Mouse (Mus musculus) CH12.LX (cell line): ENCODE measurements around the gene Gcnt2.

Source experiments
- CHD1 ChIP-seq: IDR thresholded peaks from 2 replicates; pipeline ENCODE4 v1.6.1; 2012; ENCODE audit warnings: low read depth, low read length, improper control_type of control experiment, inconsistent platforms
- EP300 ChIP-seq: IDR thresholded peaks from 2 replicates; pipeline ENCODE4 v1.6.1; 2011; ENCODE audit warnings: low read length, improper control_type of control experiment
- USF1 ChIP-seq: IDR thresholded peaks from 2 replicates; pipeline ENCODE4 v1.6.1; 2014; ENCODE audit warnings: low read depth, mild to moderate bottlenecking, inconsistent platforms, low read length, improper control_type of control experiment
- ZC3H11A ChIP-seq: IDR thresholded peaks from 2 replicates; pipeline ENCODE4 v1.6.1; 2012; ENCODE audit warnings: low read depth, mild to moderate bottlenecking, inconsistent platforms, low read length, improper control_type of control experiment

DNA sequence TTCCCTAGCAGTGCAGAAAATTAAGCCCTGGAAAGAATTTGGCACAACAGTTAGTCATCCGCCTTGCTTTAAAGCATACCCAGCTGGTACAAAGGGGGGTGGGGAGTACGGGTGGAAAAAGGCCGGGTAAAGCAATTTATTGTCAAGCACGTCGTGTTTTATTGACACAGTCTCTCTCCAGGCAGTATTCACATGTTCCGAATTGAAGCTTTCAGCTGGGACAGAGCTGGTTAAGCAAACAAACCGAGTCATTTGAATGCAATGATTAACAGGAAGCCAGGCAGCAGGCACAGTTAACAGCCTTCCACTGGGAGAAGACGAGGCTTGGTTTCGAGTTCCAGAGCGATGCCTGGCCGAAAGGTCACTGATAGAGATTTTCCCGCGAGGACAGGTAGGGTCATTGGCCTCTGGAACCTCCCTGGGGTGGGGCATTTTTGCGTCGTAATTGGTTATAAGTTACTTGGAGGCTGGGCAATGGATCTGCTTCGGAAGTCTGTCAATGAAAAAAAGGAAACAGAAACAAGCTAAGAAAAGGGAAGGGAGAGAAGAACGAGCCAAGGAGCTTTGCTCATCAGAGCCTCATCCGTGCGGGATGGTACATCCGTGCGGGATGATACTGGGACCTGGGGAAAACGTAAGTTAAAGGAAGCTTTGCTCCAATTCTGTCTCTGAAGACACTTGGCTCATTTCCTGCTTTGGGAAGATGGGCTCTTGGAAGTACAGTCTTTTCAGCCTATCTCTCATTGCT lies at the start of gene Gcnt2:
- TF ChIP-seq EP300 (no peak), CHD1 (no peak), USF1 (no peak), ZC3H11A (no peak)
